In genomic region chr15:97055794-97056193, GRCm38 (mm10) we compare ENCODE assay signal across 7 mouse cellular contexts. TPM values are rescaled to one million over a fixed set of nuclear protein-coding genes. Genes with fewer than 3 reads are reported as not detected.
A peak's percentile ranks its signal among the peaks of the same experiment; 100 is the strongest.
DNase-seq lines count a peak whose midpoint lies in the region; ATAC-seq lines count a peak whose summit lies in the region.

TSS of gene Slc38a4 (minus strand) at chr15:97055956.

- 46% methylated on average over 9 of the region's 9 CpGs for WGBS in embryonic facial prominence, embryonic 11.5 days
- 47% methylated on average over 9 of the region's 9 CpGs for WGBS in heart, embryonic 16.5 days
- WGBS in liver, embryonic 13.5 days (ENCODE audit: insufficient replicate concordance), result 55% methylated on average over 9 of the region's 9 CpGs

- H3K27ac ChIP-seq in embryonic facial prominence, embryonic 11.5 days (replicated peaks; ENCODE audit: low read depth, low read length), result no peak within 1 kb of the TSS
- H3K27ac ChIP-seq in heart, embryonic 16.5 days (ENCODE audit: low read length), result peak within 1 kb of the TSS; percentile 76
- H3K27ac ChIP-seq in liver, embryonic 13.5 days, result 0 out of 2 replicates have a peak within 1 kb of the TSS, but pooled peaks have one; percentile 7

- H3K27me3 ChIP-seq in embryonic facial prominence, embryonic 11.5 days (ENCODE audit: control insufficient read depth, insufficient read depth, low read length), result no peaks in the 10 kb centered on the region
- H3K27me3 ChIP-seq in heart, embryonic 16.5 days (ENCODE audit: control insufficient read depth, insufficient read depth, low read length), result no peaks in the 10 kb centered on the region
- H3K27me3 ChIP-seq in liver, embryonic 13.5 days, result peaks cover 32% of the 10 kb centered on the region

- DNase-seq in R1 (ENCODE audit: low read depth, low spot score), result peak; percentile 96
- DNase-seq in embryonic facial prominence, embryonic 11.5 days (ENCODE audit: low spot score), result peak; percentile 80
- DNase-seq in liver, embryonic 13.5 days, result no peak
- DNase-seq in left cerebral cortex, adult 11 months (ENCODE audit: low spot score), result no peak
- no peak for DNase-seq in urinary bladder, postnatal 25 days (ENCODE audit: low spot score)
- no peak for DNase-seq in adrenal gland, adult (ENCODE audit: inconsistent age in 2 of 2, low spot score in 1 of 2)

- no peaks in the 10 kb centered on the region for H3K36me3 ChIP-seq in embryonic facial prominence, embryonic 11.5 days (replicated peaks; ENCODE audit: control insufficient read depth, insufficient read depth, low read depth, low read length)
- no peaks in the 10 kb centered on the region for H3K36me3 ChIP-seq in heart, embryonic 16.5 days (ENCODE audit: control insufficient read depth, insufficient read depth)
- H3K36me3 ChIP-seq in liver, embryonic 13.5 days, result no peaks in the 10 kb centered on the region

- H3K9me3 ChIP-seq in embryonic facial prominence, embryonic 11.5 days (replicated peaks; ENCODE audit: control insufficient read depth, low read length), result no peaks in the 10 kb centered on the region; the same call in 1 of the 2 replicates
- H3K9me3 ChIP-seq in heart, embryonic 16.5 days (replicated peaks; ENCODE audit: control insufficient read depth, low read length), result peaks cover 15% of the 10 kb centered on the region
- peaks cover 8% of the 10 kb centered on the region for H3K9me3 ChIP-seq in liver, embryonic 13.5 days (replicated peaks)

- H3K9ac ChIP-seq in embryonic facial prominence, embryonic 11.5 days (replicated peaks; ENCODE audit: low read length), result peak within 1 kb of the TSS; percentile 52
- H3K9ac ChIP-seq in heart, embryonic 16.5 days (ENCODE audit: low read length), result peak within 1 kb of the TSS; percentile 76
- H3K9ac ChIP-seq in liver, embryonic 13.5 days, result peak within 1 kb of the TSS; percentile 55

- peak within 1 kb of the TSS; percentile 67 for H3K4me2 ChIP-seq in embryonic facial prominence, embryonic 11.5 days (ENCODE audit: low read depth, low read length)
- peak within 1 kb of the TSS; percentile 57 for H3K4me2 ChIP-seq in heart, embryonic 16.5 days (ENCODE audit: low read depth, low read length)
- peak within 1 kb of the TSS; percentile 51 for H3K4me2 ChIP-seq in liver, embryonic 13.5 days

- H3K4me3 ChIP-seq in embryonic facial prominence, embryonic 11.5 days (ENCODE audit: low read depth, low read length), result peak within 1 kb of the TSS; percentile 45
- peak within 1 kb of the TSS; percentile 69 for H3K4me3 ChIP-seq in heart, embryonic 16.5 days (ENCODE audit: low read length)
- peak within 1 kb of the TSS; percentile 50 for H3K4me3 ChIP-seq in liver, embryonic 13.5 days (replicated peaks)

- no peaks in the 10 kb centered on the region; the same call in 1 of the 2 replicates for H3K4me1 ChIP-seq in embryonic facial prominence, embryonic 11.5 days (ENCODE audit: control insufficient read depth, insufficient read depth, low read length)
- H3K4me1 ChIP-seq in heart, embryonic 16.5 days (ENCODE audit: control insufficient read depth, insufficient read depth, low read length), result peaks cover under 1% of the 10 kb centered on the region
- peaks cover 10% of the 10 kb centered on the region for H3K4me1 ChIP-seq in liver, embryonic 13.5 days (replicated peaks)

- ATAC-seq in embryonic facial prominence, embryonic 11.5 days (replicated peaks; ENCODE audit: insufficient number of reproducible peaks, low FRiP score, low TSS enrichment, low read depth), result peak; percentile 71; the same call in 1 of the 2 replicates
- ATAC-seq in heart, embryonic 16.5 days (replicated peaks; ENCODE audit: extremely low read depth, insufficient read depth, low FRiP score), result peak; percentile 80
- peak; percentile 50; the same call in 1 of the 2 replicates for ATAC-seq in liver, embryonic 13.5 days (ENCODE audit: low read depth)

RNA-seq across cellular contexts. Expression of gene Slc38a4, which starts in this region (rescaled TPM):
- polyA plus RNA-seq in embryonic facial prominence, embryonic 11.5 days (2014; fragmentation: Nextera tagmentation; extraction: Ambion mirVana), result 61.2 and 71.1 TPM in 2 replicates
- 95.0 and 96.5 TPM in 2 replicates for polyA plus RNA-seq in heart, embryonic 16.5 days (2015; fragmentation: Nextera tagmentation; extraction: Ambion mirVana)
- polyA plus RNA-seq in liver, embryonic 13.5 days (2015; fragmentation: Nextera tagmentation; extraction: Ambion mirVana), result 38.3 and 50.7 TPM in 2 replicates

Comparison
In these comparisons a context has a peak if more than half of its experiments do, and no peak if none do; other contexts are left out.
1. DNase-seq: peak in R1 (single experiment) and embryonic facial prominence, embryonic 11.5 days (single experiment); none in liver, embryonic 13.5 days (single experiment), left cerebral cortex, adult 11 months (single experiment), urinary bladder, postnatal 25 days (single experiment) and adrenal gland, adult (0 of 2).
2. Peak in every context shown above with its lines, with median percentiles within 50 percentile points of each other: ATAC-seq, H3K4me2 ChIP-seq, H3K4me3 ChIP-seq and H3K9ac ChIP-seq.